Mouse (Mus musculus) kidney, postnatal 0 days (tissue): ENCODE data around the gene Slc9a3r2. TPM values are rescaled to one million over a fixed set of nuclear protein-coding genes. Genes with fewer than 3 reads are reported as not detected.
A peak's percentile ranks its signal among the peaks of the same experiment; 100 is the strongest.

Experiments used
- ATAC-seq: fragments of 200-750 bp; cut with Nextera tagmentation; replicated peaks from 2 replicates; pipeline ENCODE4 v1.8.0; 2017; ENCODE audit warnings: low read depth, moderate number of reproducible peaks, moderate TSS enrichment, moderate library complexity; ENCODE audit not compliant: low FRiP score
- DNase-seq: peaks from one replicate; pipeline ENCODE4 v3.0.0-alpha.2; 2016; ENCODE audit warnings: low spot score
- H3K27ac ChIP-seq: fragments of 300-500 bp; sonication (generic); 2 replicates; pipeline ENCODE4 v1.5.1; 2014; ENCODE audit warnings: mild to moderate bottlenecking
- H3K27me3 ChIP-seq: fragments of 300-500 bp; sonication (generic); 2 replicates; pipeline ENCODE4 v1.6.1; 2014; ENCODE audit warnings: low read length, mixed read lengths; ENCODE audit not compliant: insufficient read depth
- H3K36me3 ChIP-seq: fragments of 300-500 bp; sonication (generic); 2 replicates; pipeline ENCODE4 v1.6.1; 2014; ENCODE audit warnings: low read length, mixed read lengths; ENCODE audit not compliant: insufficient read depth
- H3K4me1 ChIP-seq: fragments of 300-500 bp; sonication (generic); replicated peaks from 2 replicates; pipeline ENCODE4 v1.6.1; 2014; ENCODE audit warnings: antibody characterized with exemption, low read length, mixed read lengths; ENCODE audit not compliant: insufficient read depth
- H3K4me2 ChIP-seq: fragments of 300-500 bp; sonication (generic); 2 replicates; pipeline ENCODE4 v1.6.1; 2014; ENCODE audit warnings: mild to moderate bottlenecking, low read length, moderate library complexity, mixed read lengths
- H3K4me3 ChIP-seq: fragments of 300-500 bp; sonication (generic); replicated peaks from 2 replicates; pipeline ENCODE4 v1.5.1; 2014; ENCODE audit warnings: low read depth, low read length
- H3K9ac ChIP-seq: fragments of 300-500 bp; sonication (generic); 2 replicates; pipeline ENCODE4 v1.6.1; 2014; ENCODE audit warnings: low read depth, low read length
- H3K9me3 ChIP-seq: fragments of 300-500 bp; sonication (generic); replicated peaks from 2 replicates; pipeline ENCODE4 v1.6.1; 2016; ENCODE audit warnings: low read length, inconsistent platforms, mixed read lengths
- CTCF ChIP-seq: IDR thresholded peaks from 2 replicates; pipeline ENCODE4 v1.5.1; 2016; ENCODE audit warnings: antibody characterized with exemption, low read depth, mild to moderate bottlenecking, moderate library complexity
- WGBS: fragments of 180-500 bp; shearing (Covaris S2); extraction: QIAGEN DNeasy Blood & Tissue Kit; methylation state at CpG from one replicate; pipeline ENCODE4 v1.1.7; 2014; 5-methylcytosine and 5-hydroxymethylcytosine counted together
- polyA plus RNA-seq: library from polyadenylated mRNA; unstranded; fragments of >200 nt; fragmentation: Nextera tagmentation; extraction: Ambion mirVana; gene quantifications from 2 replicates; pipeline ENCODE4 v1.2.1, GENCODE M21; 2015

Gene Slc9a3r2
- polyA plus RNA-seq, 1 experiment from 2014 or later: 145 TPM

DNA sequence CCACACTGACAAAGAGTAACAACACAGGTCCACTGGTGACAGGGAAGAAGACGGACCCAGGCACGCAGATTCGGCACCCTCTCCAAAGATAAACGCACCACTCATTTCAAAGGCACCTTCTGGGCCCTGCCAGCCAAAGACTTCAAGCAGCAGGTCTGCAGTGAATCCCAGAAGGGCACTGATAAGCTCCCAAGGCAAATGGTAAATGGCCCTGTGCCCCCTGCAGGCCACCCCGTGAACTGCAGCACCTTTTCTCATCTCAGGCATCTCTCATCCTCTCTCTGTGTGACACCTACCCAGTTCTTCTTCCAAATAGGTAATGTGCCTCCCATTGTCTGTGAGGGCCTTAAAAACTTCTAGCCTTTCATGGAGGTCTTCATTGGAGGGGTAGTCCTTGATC lies 21.5 kb downstream of the Slc9a3r2 start:
- 53% methylated on average over 5 of the region's 5 CpGs for WGBS
- peak; percentile 90 for TF ChIP-seq CTCF

DNA sequence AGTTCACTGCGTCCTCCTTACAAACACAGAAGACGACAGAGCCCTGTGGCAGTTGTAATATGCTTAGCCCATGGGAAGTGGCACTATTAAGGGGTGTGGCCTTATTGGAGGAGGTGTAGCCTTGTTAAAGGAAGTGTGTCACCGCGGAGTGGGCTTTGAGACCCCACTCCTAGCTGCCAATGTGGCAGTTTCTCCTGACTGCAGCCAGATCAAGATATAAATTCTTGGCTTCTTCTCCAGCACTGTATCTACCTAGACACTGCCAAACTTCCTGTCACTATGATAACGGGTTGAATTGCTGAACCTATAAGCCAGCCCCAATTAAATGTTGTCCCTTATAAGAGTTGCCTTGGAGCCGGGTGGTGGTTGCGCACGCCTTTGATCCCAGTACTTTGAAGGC lies 24.7 kb downstream of the Slc9a3r2 start:
- WGBS: 93% methylated on average over 8 of the region's 8 CpGs
- Histone ChIP-seq H3K4me1 (no peaks in the 10 kb centered on the region), H3K27ac (no peak overlapping the region), H3K36me3 (peaks cover 57% of the 10 kb centered on the region), H3K4me3 (no peak overlapping the region), H3K9ac (no peak overlapping the region), H3K9me3 (no peaks in the 10 kb centered on the region), H3K4me2 (no peak overlapping the region), H3K27me3 (no peaks in the 10 kb centered on the region)
- TF ChIP-seq CTCF: no peak
- ATAC-seq (no peak), DNase-seq (no peak)

More for the DNA sequence above, 21.5 kb downstream of the Slc9a3r2 start:
- peak; percentile 76 for DNase-seq
- no peak for ATAC-seq
- peaks cover 12% of the 10 kb centered on the region for H3K4me1 ChIP-seq
- no peak overlapping the region for H3K27ac ChIP-seq
- no peaks in the 10 kb centered on the region for H3K27me3 ChIP-seq
- no peak overlapping the region for H3K4me3 ChIP-seq
- no peaks in the 10 kb centered on the region for H3K9me3 ChIP-seq
- H3K9ac ChIP-seq: no peak overlapping the region
- no peak overlapping the region for H3K4me2 ChIP-seq
- peaks cover 29% of the 10 kb centered on the region for H3K36me3 ChIP-seq

DNA sequence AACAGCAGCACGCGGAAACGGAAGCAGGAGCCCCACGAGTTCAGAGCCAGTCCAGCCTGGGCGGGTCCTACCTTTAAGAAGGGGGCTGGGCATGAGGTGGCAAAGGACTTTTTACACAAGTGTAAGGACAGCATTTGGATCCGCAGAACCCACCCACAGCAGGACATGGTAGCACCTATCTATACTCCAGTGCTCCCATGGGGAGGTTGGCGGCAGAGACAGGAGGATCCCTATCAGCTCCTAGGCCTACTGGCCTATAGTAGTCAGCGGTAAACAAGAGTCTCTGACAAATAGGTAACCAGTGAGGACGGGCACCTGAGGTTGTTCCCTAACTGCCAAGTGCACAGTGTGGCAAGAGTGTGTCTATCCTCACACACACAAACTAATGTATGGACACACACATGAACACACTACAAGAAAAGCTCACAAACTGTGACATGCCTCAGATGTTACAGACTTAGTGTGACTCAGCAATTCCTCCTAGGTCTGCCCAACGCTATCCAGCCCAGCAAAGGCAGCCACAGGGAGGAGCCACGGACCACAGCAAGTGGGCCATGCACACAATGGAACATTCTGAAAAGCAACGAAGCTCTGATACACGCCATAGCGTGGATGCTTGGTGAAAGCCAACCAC lies 32.4 kb downstream of the Slc9a3r2 start:
- Histone ChIP-seq H3K27me3 (no peaks in the 10 kb centered on the region), H3K36me3 (peaks cover 77% of the 10 kb centered on the region), H3K4me2 (no peak overlapping the region), H3K4me3 (no peak overlapping the region), H3K27ac (no peak overlapping the region), H3K4me1 (no peaks in the 10 kb centered on the region), H3K9ac (no peak overlapping the region), H3K9me3 (no peaks in the 10 kb centered on the region)
- ATAC-seq (no peak), DNase-seq (no peak)
- TF ChIP-seq CTCF: peak; percentile 28; the same call in 1 of the 2 replicates
- WGBS: 85% methylated on average over 14 of the region's 14 CpGs

DNA sequence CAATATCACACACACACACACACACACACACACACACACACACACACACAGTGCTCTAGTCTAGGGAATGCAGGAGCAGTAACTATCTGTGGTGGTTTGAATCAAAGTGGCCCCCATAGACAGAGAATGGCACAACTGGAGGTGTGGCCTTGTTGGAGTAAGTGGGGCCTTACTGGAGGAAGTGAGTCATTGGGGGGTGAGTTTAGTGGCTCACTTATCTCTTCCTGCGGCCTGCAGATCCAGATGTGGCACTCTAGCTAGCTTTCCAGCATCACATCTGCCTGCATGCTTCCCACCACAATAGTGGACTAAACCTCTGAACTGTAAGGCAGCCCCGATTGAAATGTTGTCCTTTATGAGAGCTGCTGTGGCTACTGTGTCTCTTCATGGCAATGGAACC lies 39.4 kb downstream of the Slc9a3r2 start:
- Histone ChIP-seq H3K27me3 (no peaks in the 10 kb centered on the region), H3K9ac (no peak overlapping the region), H3K36me3 (peaks cover 56% of the 10 kb centered on the region), H3K4me3 (no peak overlapping the region), H3K9me3 (no peaks in the 10 kb centered on the region), H3K27ac (no peak overlapping the region), H3K4me1 (no peaks in the 10 kb centered on the region), H3K4me2 (no peak overlapping the region)
- no peak for TF ChIP-seq CTCF
- ATAC-seq (no peak), DNase-seq (no peak)
- WGBS: 86% methylated on average over 2 of the region's 2 CpGs

DNA sequence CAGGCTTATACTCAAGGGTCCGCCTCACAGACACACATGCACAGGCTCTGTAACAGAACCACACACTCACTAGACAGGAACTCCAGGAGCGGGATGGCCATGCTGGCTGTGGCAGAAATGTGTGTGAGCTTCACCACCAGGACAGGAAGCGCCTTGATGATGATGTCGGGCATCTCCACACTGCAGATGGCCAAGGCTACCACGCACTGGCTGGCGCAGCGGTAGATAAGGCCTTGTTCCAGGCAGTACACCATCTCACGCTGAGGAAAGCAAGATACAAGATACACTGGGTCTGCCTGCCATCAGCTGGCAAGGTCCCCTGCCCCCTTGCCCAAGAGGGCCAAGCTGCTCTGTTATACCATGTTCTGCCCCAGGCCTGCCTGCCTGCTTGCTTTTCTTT lies 41.3 kb downstream of the Slc9a3r2 start:
- no peak overlapping the region for H3K9ac ChIP-seq
- DNase-seq: no peak
- H3K4me3 ChIP-seq: no peak overlapping the region
- 92% methylated on average over 8 of the region's 8 CpGs for WGBS
- H3K4me2 ChIP-seq: no peak overlapping the region
- H3K27ac ChIP-seq: no peak overlapping the region
- H3K4me1 ChIP-seq: no peaks in the 10 kb centered on the region
- peaks cover 55% of the 10 kb centered on the region for H3K36me3 ChIP-seq
- TF ChIP-seq CTCF: no peak
- no peak for ATAC-seq
- H3K27me3 ChIP-seq: no peaks in the 10 kb centered on the region
- no peaks in the 10 kb centered on the region for H3K9me3 ChIP-seq

DNA sequence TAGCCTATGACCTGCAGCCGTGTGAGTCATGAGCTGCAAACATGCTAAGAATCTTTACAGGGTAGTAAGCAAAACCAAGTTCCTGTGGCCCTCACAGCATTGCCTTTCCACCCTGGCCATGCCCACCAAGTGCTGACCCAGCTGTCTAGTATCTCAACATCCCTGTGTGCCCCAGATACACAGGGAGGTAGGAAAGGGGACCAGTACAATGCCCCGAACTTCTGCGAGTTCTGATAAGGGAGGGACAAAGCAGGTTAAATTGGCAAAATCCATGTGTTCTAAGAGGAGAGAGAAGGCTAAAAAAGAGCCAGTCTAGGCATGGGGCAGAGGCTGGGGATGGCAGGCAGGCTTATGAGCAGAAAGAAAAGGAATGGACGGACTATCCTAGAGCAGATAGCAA lies 41.8 kb downstream of the Slc9a3r2 start:
- DNase-seq: no peak
- H3K4me2 ChIP-seq: no peak overlapping the region
- H3K27ac ChIP-seq: no peak overlapping the region
- ATAC-seq: no peak
- H3K9ac ChIP-seq: no peak overlapping the region
- 96% methylated on average over 4 of the region's 4 CpGs for WGBS
- H3K4me3 ChIP-seq: no peak overlapping the region
- H3K4me1 ChIP-seq: no peaks in the 10 kb centered on the region
- no peaks in the 10 kb centered on the region for H3K9me3 ChIP-seq
- H3K27me3 ChIP-seq: no peaks in the 10 kb centered on the region
- TF ChIP-seq CTCF: no peak
- H3K36me3 ChIP-seq: peaks cover 50% of the 10 kb centered on the region

DNA sequence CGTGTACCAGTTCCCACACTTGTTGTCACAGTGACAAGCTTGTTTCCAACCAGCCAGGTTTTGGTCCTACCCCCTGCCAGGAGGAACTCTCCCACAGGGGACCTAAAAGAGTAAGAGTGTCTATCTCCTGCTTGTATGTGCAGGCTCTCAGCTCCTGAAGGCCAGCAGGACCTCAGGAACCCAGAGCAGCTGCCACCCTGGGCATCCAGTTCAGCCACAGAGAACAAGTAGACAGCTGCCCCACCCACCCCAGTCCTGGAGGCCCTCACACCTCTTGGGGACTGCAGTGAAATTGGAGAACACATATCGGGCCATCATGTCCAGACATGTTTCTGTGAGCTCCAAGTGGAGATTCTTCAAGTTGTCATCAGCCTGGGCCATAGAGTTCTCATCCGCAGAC lies 45.6 kb downstream of the Slc9a3r2 start:
- no peak overlapping the region for H3K4me3 ChIP-seq
- no peaks in the 10 kb centered on the region for H3K27me3 ChIP-seq
- 85% methylated on average over 3 of the region's 3 CpGs for WGBS
- H3K9ac ChIP-seq: no peak overlapping the region
- H3K27ac ChIP-seq: no peak overlapping the region
- ATAC-seq: no peak
- H3K9me3 ChIP-seq: no peaks in the 10 kb centered on the region
- DNase-seq: no peak
- H3K4me2 ChIP-seq: no peak overlapping the region
- TF ChIP-seq CTCF: no peak
- H3K36me3 ChIP-seq: peaks cover 64% of the 10 kb centered on the region
- H3K4me1 ChIP-seq: no peaks in the 10 kb centered on the region
